Mouse (Mus musculus) forebrain, postnatal 0 days (tissue): ENCODE results near the gene Gmps. TPM values are rescaled to one million over a fixed set of nuclear protein-coding genes. Genes with fewer than 3 reads are reported as not detected.

Experiments
- ATAC-seq: fragments of 200-750 bp; cut with Nextera tagmentation; 2 replicates; pipeline ENCODE4 v1.8.0; 2017; ENCODE audit warnings: mild to moderate bottlenecking, moderate library complexity
- DNase-seq: peaks from one replicate; pipeline ENCODE4 v3.0.0-alpha.2; 2015
- H3K27ac ChIP-seq: fragments of 300-500 bp; sonication (generic); 2 replicates; pipeline ENCODE4 v1.5.1; 2014; ENCODE audit warnings: low read depth, mild to moderate bottlenecking, antibody characterized with exemption, low read length, moderate library complexity, mixed read lengths
- H3K27me3 ChIP-seq: fragments of 300-500 bp; sonication (generic); 2 replicates; pipeline ENCODE4 v1.6.1; 2014; ENCODE audit warnings: mild to moderate bottlenecking, low read length, mixed read lengths; ENCODE audit not compliant: insufficient read depth
- H3K36me3 ChIP-seq: fragments of 300-500 bp; sonication (generic); 2 replicates; pipeline ENCODE4 v1.6.1; 2014; ENCODE audit warnings: mild to moderate bottlenecking, moderate library complexity; ENCODE audit not compliant: insufficient read depth
- H3K4me1 ChIP-seq: fragments of 300-500 bp; sonication (generic); 2 replicates; pipeline ENCODE4 v1.6.1; 2014; ENCODE audit warnings: antibody characterized with exemption; ENCODE audit not compliant: insufficient read depth
- H3K4me2 ChIP-seq: fragments of 300-500 bp; sonication (generic); 2 replicates; pipeline ENCODE4 v1.6.1; 2014; ENCODE audit warnings: low read depth, mild to moderate bottlenecking, moderate library complexity
- H3K4me3 ChIP-seq: fragments of 300-500 bp; sonication (generic); 2 replicates; pipeline ENCODE4 v1.5.1; 2014; ENCODE audit warnings: low read depth, low read length, mixed read lengths
- H3K9ac ChIP-seq: fragments of 300-500 bp; sonication (generic); 2 replicates; pipeline ENCODE4 v1.6.1; 2014; ENCODE audit warnings: mild to moderate bottlenecking
- H3K9me3 ChIP-seq: fragments of 300-500 bp; sonication (generic); 2 replicates; pipeline ENCODE4 v1.6.1; 2016; ENCODE audit warnings: low read length
- CTCF ChIP-seq: sonication (generic); IDR thresholded peaks from 2 replicates; pipeline ENCODE4 v1.5.1; 2016; ENCODE audit warnings: antibody characterized with exemption, control low read depth, low read depth
- WGBS: fragments of 180-500 bp; shearing (Covaris S2); extraction: QIAGEN DNeasy Blood & Tissue Kit; methylation state at CpG from one replicate; pipeline ENCODE4 v1.1.7; 2014; 5-methylcytosine and 5-hydroxymethylcytosine counted together
- polyA plus RNA-seq: library from polyadenylated mRNA; unstranded; fragments of >200 nt; fragmentation: Nextera tagmentation; extraction: Ambion mirVana; gene quantifications from 2 replicates; pipeline ENCODE4 v1.2.1, GENCODE M21; 2015
- total RNA-seq: library from RNA; depleted of rRNA; stranded (reverse); fragments of >200 nt; gene quantifications from 2 replicates; pipeline ENCODE4 v1.2.3, GENCODE M21; 2014

Gene Gmps
- total and polyA plus RNA-seq, 2 experiments from 2014 or later = 42.3 to 61.9 TPM

DNA sequence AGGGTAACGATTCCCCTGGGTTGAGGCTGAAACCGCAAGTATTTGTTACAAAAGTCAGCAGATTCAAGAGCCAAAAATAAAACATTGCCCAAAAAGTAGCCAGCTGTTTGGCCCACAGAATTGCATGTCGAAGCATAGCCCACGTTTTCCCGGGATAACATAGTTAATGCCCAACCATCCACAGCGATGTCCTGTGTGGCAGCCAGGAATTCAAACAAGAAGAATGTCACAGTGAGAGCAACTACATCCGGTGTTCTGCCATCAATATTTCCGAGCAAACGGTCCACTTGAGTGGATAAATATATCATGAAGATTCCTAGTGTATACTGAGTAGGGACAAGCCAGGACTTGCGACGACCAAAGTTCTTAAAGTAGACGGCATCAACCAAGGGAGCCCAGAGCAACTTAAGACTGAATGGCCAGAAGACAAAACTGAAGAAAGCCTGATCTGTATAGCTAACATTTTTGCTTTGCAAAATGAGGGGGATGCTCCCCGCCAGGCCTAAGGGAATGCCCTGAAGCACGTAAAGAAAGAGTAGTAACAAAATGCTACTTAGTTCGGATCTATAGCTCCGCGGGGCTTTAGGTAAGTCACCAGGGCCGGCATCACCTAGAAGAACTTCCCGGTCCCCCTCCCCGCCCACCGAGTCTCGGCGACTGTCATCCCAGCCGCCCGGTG lies 12.3 kb upstream of the Gmps start:
- peak overlapping the region; percentile 81 for H3K4me2 ChIP-seq
- H3K9me3 ChIP-seq = no peaks in the 10 kb centered on the region
- peaks cover 26% of the 10 kb centered on the region for H3K4me1 ChIP-seq
- no peaks in the 10 kb centered on the region for H3K36me3 ChIP-seq
- WGBS = 5% methylated on average over 25 of the region's 25 CpGs
- ATAC-seq = no peak
- H3K4me3 ChIP-seq = peak overlapping the region; percentile 90
- H3K27ac ChIP-seq = peak overlapping the region; percentile 85
- H3K27me3 ChIP-seq = peaks cover 5% of the 10 kb centered on the region
- H3K9ac ChIP-seq = peak overlapping the region; percentile 72
- TF ChIP-seq CTCF = no peak
- DNase-seq = no peak

DNA sequence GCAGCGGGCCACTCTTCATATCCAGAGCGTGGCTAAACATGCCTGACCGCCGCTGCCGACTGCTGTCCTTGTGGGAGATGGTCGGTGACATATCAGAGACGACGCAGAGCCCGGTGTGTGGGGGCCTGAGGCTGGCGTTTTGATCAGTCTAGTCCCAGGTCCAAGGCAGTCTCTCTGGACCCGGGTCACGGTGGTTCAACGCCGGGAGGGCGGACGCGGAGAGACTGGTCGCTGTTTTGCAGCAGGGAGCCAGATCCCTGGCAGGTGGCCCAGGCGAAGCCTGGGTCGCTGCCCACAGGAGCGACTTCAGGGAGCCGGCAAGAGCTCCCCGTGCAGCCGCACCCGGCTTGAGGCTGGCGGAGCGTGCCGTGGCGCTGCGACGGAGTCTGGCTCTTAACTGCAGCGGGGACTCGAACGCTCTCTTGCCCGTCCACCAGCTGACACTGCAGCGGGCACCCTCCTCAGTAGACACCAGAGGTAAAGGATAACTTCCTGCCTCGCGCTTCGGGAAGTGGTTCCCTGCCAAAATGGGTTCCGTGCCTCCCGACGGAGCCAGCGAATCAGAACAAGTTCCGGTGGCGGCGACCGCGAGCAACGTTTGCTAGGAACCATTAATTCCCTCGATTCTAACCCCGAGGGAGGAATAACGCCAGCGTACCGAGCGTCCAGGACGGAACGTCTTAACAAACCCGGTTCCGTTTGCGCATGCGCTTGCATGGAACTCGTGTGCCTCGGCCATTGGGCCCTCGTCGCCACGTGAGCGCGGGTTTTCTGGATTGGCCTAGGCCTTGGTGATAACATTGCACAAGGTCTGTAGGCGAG lies 11.6 kb upstream of the Gmps start, which contains the start of gene Slc33a1:
TSS of gene Slc33a1 (minus strand) at position 669 of the 822 bp plus-strand sequence.
- Histone ChIP-seq H3K4me1 (peaks cover 26% of the 10 kb centered on the region), H3K4me2 (peak within 1 kb of the TSS; percentile 81), H3K36me3 (no peaks in the 10 kb centered on the region), H3K27ac (peak within 1 kb of the TSS; percentile 85), H3K27me3 (peaks cover 5% of the 10 kb centered on the region), H3K4me3 (peak within 1 kb of the TSS; percentile 90), H3K9ac (peak within 1 kb of the TSS; percentile 72), H3K9me3 (no peaks in the 10 kb centered on the region)
- peak; percentile 37; the same call in 1 of the 2 replicates for TF ChIP-seq CTCF
- WGBS = under 1% methylated on average over 69 of the region's 69 CpGs
- ATAC-seq = peak; percentile 99
- DNase-seq = peak; percentile 100

DNA sequence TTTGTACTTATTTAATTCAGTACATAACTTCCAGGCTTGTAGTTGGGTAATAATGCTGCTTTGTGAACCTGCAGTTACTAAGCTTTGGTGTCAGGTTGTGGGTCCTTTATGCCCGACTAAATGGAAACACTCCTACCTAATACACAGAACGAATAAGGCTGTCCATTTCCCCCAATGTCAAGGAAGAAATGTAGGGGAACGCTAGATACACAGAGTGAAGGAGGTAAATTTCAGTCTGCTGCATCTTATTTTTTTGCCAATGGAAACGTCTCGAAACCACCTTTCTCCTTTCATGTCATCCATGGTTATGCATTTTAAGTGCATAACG lies 11.0 kb upstream of the Gmps start:
- DNase-seq (no peak), ATAC-seq (no peak)
- peak overlapping the region; percentile 81 for H3K4me2 ChIP-seq
- H3K27ac ChIP-seq = peak overlapping the region; percentile 55; the same call in 1 of the 2 replicates
- H3K4me1 ChIP-seq = peaks cover 26% of the 10 kb centered on the region
- peak overlapping the region; percentile 90 for H3K4me3 ChIP-seq
- TF ChIP-seq CTCF = no peak
- no peaks in the 10 kb centered on the region for H3K36me3 ChIP-seq
- no peak overlapping the region for H3K9ac ChIP-seq
- H3K9me3 ChIP-seq = no peaks in the 10 kb centered on the region
- peaks cover 5% of the 10 kb centered on the region for H3K27me3 ChIP-seq
- 81% methylated on average over 6 of the region's 6 CpGs for WGBS

DNA sequence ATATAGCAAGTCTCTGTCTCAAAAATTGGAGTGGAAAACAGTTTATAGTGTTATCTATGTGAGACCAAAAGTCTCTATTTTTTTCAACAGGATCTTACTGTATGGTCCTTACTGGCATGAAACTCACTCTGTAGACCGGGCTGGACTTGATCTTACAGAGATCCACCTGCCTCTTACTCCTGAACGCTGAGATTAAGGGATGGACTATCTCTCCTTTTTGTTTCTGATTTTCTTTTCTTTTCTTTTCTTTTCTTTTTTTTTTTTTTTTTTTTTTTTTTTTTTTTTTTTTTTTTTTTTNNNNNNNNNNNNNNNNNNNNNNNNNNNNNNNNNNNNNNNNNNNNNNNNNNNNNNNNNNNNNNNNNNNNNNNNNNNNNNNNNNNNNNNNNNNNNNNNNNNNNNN lies 10.0 kb upstream of the Gmps start:
- no peak overlapping the region for H3K9ac ChIP-seq
- H3K9me3 ChIP-seq = no peaks in the 10 kb centered on the region
- 83% methylated on average over 2 of the region's 2 CpGs for WGBS
- ATAC-seq (no peak), DNase-seq (no peak)
- H3K27me3 ChIP-seq = peaks cover 5% of the 10 kb centered on the region
- peaks cover 23% of the 10 kb centered on the region for H3K4me1 ChIP-seq
- H3K27ac ChIP-seq = no peak overlapping the region
- TF ChIP-seq CTCF = no peak
- H3K4me3 ChIP-seq = no peak overlapping the region
- no peaks in the 10 kb centered on the region for H3K36me3 ChIP-seq
- H3K4me2 ChIP-seq = no peak overlapping the region

DNA sequence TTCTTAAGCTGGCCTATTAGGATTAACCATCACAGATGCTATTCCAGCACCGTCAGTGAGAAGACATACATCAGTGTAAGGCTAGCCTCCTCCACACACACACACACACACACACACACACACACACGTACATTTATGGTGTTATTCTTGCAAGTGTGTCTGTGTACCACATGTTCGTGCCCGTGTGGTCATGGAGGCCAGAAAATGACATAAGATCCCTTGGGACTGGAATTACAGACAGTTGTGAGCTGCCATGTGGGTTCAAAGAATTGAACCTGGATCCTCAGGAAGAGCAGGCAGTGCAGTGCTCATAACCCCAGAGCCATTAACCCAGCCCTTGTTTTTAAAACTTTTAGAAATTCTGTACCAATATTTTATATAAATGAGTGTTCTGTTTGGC lies 2.0 kb downstream of the Gmps start:
- H3K4me1 ChIP-seq = peaks cover 7% of the 10 kb centered on the region; the same call in 1 of the 2 replicates
- H3K27ac ChIP-seq = no peak overlapping the region
- no peaks in the 10 kb centered on the region for H3K27me3 ChIP-seq
- no peaks in the 10 kb centered on the region for H3K9me3 ChIP-seq
- no peak overlapping the region for H3K9ac ChIP-seq
- ATAC-seq = no peak
- H3K4me3 ChIP-seq = no peak overlapping the region
- peaks cover 16% of the 10 kb centered on the region for H3K36me3 ChIP-seq
- no peak for DNase-seq
- WGBS = 85% methylated on average over 4 of the region's 4 CpGs
- no peak overlapping the region for H3K4me2 ChIP-seq
- TF ChIP-seq CTCF = no peak

DNA sequence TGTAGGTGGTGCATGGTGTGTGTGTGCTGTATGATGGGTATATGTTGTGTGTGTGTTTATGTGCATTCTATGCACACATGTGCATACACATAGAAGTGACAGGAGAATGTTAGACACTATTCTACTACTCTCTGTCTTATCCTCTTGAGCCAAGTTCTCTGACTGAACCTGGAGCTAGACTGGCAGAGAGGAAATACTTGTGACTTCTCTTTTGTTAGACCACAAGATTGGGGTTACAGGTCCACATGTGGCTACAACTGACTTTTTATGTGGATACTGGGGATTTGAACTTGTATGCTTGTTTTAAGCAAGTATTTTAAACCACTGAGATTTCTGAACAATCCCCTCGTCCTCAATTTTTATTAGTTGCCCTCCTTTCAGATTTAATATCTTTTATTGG lies 10.8 kb downstream of the Gmps start:
- no peak for ATAC-seq
- TF ChIP-seq CTCF = no peak

More for the DNA sequence above, 10.8 kb downstream of the Gmps start:
- Histone ChIP-seq H3K27ac (no peak overlapping the region), H3K9me3 (no peaks in the 10 kb centered on the region), H3K36me3 (peaks cover 44% of the 10 kb centered on the region), H3K9ac (no peak overlapping the region), H3K4me2 (no peak overlapping the region), H3K27me3 (no peaks in the 10 kb centered on the region), H3K4me1 (no peaks in the 10 kb centered on the region), H3K4me3 (no peak overlapping the region)
- 95% methylated on average over 1 of the region's 1 CpGs for WGBS
- no peak for DNase-seq
